Mouse (Mus musculus) CD4-positive, CD25-positive, alpha-beta regulatory T cell, adult 9 weeks (primary cell): ENCODE results near the gene Spata13. TPM values are rescaled to one million over a fixed set of nuclear protein-coding genes. Genes with fewer than 3 reads are reported as not detected.

Experiments
- polyA plus RNA-seq: library from polyadenylated mRNA; unstranded; fragments of 100-300 nt; shearing (Covaris generic); gene quantifications from one replicate; pipeline ENCODE4 v1.2.1, GENCODE M21; 2017

Gene Spata13
- polyA plus RNA-seq = 199 TPM

DNA sequence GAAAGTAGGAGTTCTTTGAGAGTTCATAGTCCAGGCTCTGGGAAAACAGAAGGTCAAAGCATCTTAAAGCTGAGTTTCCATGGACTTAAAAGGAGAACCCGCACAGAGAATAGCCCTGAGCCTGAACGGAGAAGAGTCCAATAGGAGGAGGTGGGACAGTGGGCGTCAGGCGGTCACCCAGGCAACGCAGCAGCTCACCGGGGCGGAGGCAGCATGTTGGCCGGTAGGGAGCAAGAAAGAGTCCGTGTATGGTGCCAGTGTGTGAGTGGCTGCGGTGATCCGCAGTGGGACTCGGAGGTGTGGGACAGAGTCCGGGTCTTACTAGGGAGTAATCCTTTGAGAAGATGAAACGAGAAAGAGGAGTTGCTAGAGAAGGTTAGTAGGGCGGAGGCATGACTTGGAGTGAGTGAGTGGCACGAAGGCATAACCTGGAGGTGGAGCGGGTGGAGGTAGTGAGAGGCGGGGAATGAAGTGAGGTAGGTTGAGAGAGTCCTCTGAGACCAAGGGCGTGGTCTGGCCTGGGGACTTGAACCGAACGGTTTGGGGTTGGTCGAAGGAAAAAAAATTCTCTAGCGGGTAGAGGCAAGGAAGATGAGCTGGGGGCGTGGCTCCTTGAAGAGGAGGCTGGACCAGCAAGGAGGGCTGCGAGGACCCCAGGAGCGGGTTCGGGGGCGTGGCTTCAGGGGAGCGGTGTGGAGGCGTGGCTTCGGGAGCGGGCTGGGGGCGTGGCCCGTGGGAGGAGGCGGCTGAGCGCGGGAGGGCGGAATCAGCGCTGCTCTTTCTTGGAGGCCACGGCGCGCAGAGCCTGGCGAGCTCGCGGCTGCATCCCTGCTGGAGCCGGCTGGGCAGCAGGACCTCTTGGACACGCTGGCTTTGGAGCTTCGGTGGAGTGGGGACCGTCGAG lies at the start of gene Spata13:
Gene Spata13, plus strand, starts transcription at position 41 of the 904 bp plus-strand sequence.

GRCm38 (mm10) chr14:60767884-60768283 lies 134.1 kb downstream of the Spata13 start, which contains the start of gene C1qtnf9:
TSS of gene C1qtnf9 (plus strand) at chr14:60768134.

DNA sequence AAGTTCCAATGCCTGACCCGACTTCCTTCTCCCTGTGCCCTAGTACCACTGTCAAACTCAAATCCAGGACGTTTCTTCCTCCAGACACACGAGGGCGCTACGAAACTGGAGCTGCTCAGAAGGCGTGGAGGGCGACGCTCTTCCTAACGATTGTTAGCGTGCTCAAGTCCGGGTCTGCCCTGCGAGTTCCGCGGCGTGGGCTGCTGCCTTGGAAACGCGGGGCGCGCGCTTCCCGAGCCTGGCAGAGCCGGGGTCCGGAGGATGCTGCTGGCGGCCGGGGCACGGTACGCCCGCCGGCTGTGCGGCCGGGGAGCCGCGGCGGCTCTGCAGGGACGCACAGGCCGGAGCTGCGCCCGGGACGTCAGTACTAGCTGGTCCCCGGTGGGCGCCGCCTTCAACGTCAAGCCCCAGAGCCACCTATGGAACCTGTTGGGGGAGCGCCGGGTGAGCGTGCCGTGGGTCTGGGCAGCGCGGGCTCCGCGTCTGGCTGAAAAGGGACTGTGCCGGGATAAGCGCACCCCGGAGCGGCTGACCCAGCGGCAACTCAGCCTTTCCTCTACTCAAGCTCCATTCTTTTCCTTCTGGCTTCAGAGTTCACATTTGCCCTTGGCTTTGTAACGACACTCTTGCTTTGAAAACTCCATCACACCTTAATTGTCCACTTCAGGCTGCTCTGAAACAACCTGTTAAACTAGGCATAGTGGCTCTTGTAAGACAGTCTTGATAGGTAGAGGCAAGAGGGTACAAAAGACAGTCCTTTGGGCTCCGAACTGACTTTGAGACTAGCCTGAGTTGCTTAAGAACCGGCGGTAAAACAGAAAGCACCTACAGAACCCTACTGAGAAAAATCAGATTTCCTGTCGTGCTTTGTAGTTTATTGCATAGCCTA lies 150.9 kb downstream of the Spata13 start, which contains the start of gene Mipep:
Gene Mipep, plus strand, starts transcription at position 147 of the 889 bp plus-strand sequence.

Other genes starting within 250 kb of the Spata13 start
- gene C1qtnf9, start 134.1 kb downstream of the Spata13 start, polyA plus RNA-seq = not detected
- 2.2 TPM for gene Mipep, start 150.6 kb downstream of the Spata13 start, polyA plus RNA-seq